Mouse (Mus musculus) forebrain, embryonic 14.5 days (tissue): ENCODE data around the gene F2rl1. TPM values are rescaled to one million over a fixed set of nuclear protein-coding genes. Genes with fewer than 3 reads are reported as not detected.

ENCODE experiments used
- ATAC-seq: fragments of 200-750 bp; cut with Nextera tagmentation; 2 replicates; pipeline ENCODE4 v1.8.0; 2017; ENCODE audit warnings: mild to moderate bottlenecking, moderate library complexity
- DNase-seq: peaks from one replicate; pipeline ENCODE4 v3.0.0-alpha.2; 2015; ENCODE audit warnings: low spot score
- H3K27ac ChIP-seq: fragments of 300-500 bp; sonication (generic); 2 replicates; pipeline ENCODE4 v1.5.1; 2014; ENCODE audit warnings: low read depth, mild to moderate bottlenecking, control low read depth, low read length, moderate library complexity
- H3K27me3 ChIP-seq: fragments of 300-500 bp; sonication (generic); replicated peaks from 2 replicates; pipeline ENCODE4 v1.6.1; 2014; ENCODE audit warnings: low read length, control low read depth, mixed read lengths; ENCODE audit not compliant: control insufficient read depth, insufficient read depth
- H3K36me3 ChIP-seq: fragments of 300-500 bp; sonication (generic); 2 replicates; pipeline ENCODE4 v1.6.1; 2014; ENCODE audit warnings: low read length, control low read depth; ENCODE audit not compliant: control insufficient read depth, insufficient read depth
- H3K4me1 ChIP-seq: fragments of 300-500 bp; sonication (generic); 2 replicates; pipeline ENCODE4 v1.6.1; 2014; ENCODE audit warnings: antibody characterized with exemption, low read length, control low read depth; ENCODE audit not compliant: control insufficient read depth, insufficient read depth
- H3K4me2 ChIP-seq: fragments of 300-500 bp; sonication (generic); 2 replicates; pipeline ENCODE4 v1.6.1; 2014; ENCODE audit warnings: mild to moderate bottlenecking, control low read depth, low read length
- H3K4me3 ChIP-seq: fragments of 300-500 bp; sonication (generic); 2 replicates; pipeline ENCODE4 v1.5.1; 2014; ENCODE audit warnings: low read depth, low read length, control low read depth
- H3K9ac ChIP-seq: fragments of 300-500 bp; sonication (generic); 2 replicates; pipeline ENCODE4 v1.6.1; 2014; ENCODE audit warnings: mild to moderate bottlenecking, low read length, control low read depth, moderate library complexity
- H3K9me3 ChIP-seq: fragments of 300-500 bp; sonication (generic); replicated peaks from 2 replicates; pipeline ENCODE4 v1.6.1; 2016; ENCODE audit warnings: low read length, control low read depth, mixed read lengths; ENCODE audit not compliant: control insufficient read depth
- WGBS: fragments of 180-500 bp; shearing (Covaris S2); extraction: QIAGEN DNeasy Blood & Tissue Kit; methylation state at CpG from one replicate; pipeline ENCODE4 v1.1.7; 2014; 5-methylcytosine and 5-hydroxymethylcytosine counted together
- polyA plus RNA-seq: library from polyadenylated mRNA; unstranded; fragments of >200 nt; fragmentation: Nextera tagmentation; extraction: Ambion mirVana; gene quantifications from 2 replicates; pipeline ENCODE4 v1.2.1, GENCODE M21; 2014

Gene F2rl1
- polyA plus RNA-seq, 1 experiment from 2014 or later: 0.17 TPM

DNA sequence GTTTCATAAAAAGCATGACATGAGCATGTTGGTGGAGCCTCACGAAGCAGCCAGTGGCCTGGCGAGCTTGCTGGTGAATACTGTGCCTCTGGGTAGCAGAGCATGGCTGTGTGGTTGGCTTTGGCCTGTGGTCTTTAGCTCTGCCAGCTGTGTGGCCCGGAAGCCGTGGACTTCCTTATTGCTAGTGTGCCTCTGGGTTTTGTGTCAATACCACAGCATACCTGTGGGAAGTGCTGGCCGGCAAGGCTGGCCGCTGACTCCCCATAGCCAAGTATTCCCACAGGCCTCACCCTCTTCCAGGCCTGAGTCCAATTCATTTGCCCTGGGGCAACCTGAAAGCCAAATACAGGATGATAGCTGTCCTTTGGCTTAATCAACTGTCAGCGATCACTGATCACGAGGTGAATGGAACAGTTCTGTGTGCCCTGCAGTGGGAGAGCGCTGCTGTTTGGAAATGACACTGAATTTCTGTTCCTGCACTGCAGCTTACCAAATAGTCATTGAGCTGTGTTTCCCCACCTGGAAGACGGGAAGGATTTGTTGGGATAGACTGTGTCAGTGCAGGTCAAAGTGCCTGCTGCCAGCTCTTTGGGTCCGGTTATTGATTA lies 29.0 kb upstream of the F2rl1 start:
- H3K4me1 ChIP-seq: peaks cover 5% of the 10 kb centered on the region
- no peaks in the 10 kb centered on the region for H3K9me3 ChIP-seq
- H3K36me3 ChIP-seq: no peaks in the 10 kb centered on the region
- 91% methylated on average over 11 of the region's 11 CpGs for WGBS
- H3K9ac ChIP-seq: no peak overlapping the region
- DNase-seq (no peak), ATAC-seq (no peak)
- no peak overlapping the region for H3K4me3 ChIP-seq
- H3K27ac ChIP-seq: no peak overlapping the region
- H3K27me3 ChIP-seq: no peaks in the 10 kb centered on the region
- no peak overlapping the region for H3K4me2 ChIP-seq

- no peak overlapping the region for H3K9ac ChIP-seq
- H3K4me3 ChIP-seq: no peak overlapping the region
- H3K27ac ChIP-seq: no peak overlapping the region
- WGBS: 88% methylated on average over 2 of the region's 2 CpGs
- peaks cover 15% of the 10 kb centered on the region for H3K4me1 ChIP-seq
- no peak overlapping the region for H3K4me2 ChIP-seq
- no peaks in the 10 kb centered on the region for H3K27me3 ChIP-seq
- ATAC-seq (no peak), DNase-seq (no peak)
- H3K36me3 ChIP-seq: no peaks in the 10 kb centered on the region
- no peaks in the 10 kb centered on the region for H3K9me3 ChIP-seq
Measured at GRCm38 (mm10) chr13:95550636-95551370, 25.8 kb upstream of the F2rl1 start.

DNA sequence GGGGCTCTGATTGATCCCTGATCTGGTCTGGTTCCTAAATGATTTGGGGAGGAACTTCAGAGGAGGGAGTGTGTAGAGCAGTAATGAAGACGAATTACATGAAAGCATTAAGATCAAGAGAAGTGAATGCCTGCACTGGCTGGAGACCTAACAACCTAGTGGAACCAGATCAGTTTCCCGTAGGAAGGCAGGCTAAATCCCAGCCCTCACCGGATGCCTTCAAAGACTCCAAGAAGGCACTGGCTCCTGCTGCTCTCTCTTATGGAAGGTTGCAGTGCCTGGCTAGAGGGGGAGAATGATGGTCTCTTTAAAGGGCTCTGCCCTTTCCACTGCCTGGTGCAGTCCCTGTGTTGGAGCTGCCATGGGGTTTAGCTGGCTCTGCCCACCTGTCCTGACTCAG lies 24.4 kb upstream of the F2rl1 start:
- H3K9ac ChIP-seq: no peak overlapping the region
- 7% methylated on average over 3 of the region's 3 CpGs for WGBS
- no peaks in the 10 kb centered on the region for H3K27me3 ChIP-seq
- H3K4me1 ChIP-seq: peaks cover 15% of the 10 kb centered on the region
- H3K4me3 ChIP-seq: no peak overlapping the region
- ATAC-seq (no peak), DNase-seq (no peak)
- H3K9me3 ChIP-seq: no peaks in the 10 kb centered on the region
- H3K4me2 ChIP-seq: peak overlapping the region; percentile 31; the same call in 1 of the 2 replicates
- H3K36me3 ChIP-seq: no peaks in the 10 kb centered on the region
- H3K27ac ChIP-seq: no peak overlapping the region

- peak; percentile 29; the same call in 1 of the 2 replicates for ATAC-seq
Measured at GRCm38 (mm10) chr13:95548856-95549255, 23.8 kb upstream of the F2rl1 start.

DNA sequence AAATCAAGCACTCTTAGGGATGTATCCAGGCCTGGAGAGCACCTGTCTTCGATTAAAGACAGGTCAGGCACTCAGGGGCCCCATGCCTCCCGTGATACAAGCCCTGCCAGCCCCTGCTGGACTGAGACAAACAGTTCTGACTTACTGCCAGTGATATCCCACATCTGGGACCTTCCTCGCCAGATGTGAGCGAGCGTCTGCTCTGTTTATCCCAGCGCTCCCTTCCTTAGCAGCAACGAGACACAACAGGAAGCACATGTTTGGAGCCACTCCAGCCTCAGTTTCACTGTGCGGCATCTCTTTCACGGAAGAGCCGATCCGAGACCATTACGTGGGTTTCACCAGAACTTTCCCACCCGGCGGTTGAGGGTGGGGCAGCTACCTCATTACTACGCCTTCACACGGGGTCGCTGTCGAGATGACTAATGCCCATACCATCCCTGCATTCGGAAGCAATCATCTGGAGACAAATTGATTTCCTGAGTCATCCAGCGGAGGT lies 23.3 kb upstream of the F2rl1 start:
- peaks cover 15% of the 10 kb centered on the region for H3K4me1 ChIP-seq
- no peak overlapping the region for H3K4me3 ChIP-seq
- ATAC-seq: 0 out of 2 replicates have a peak, but pooled peaks have one; percentile 45
- no peaks in the 10 kb centered on the region for H3K27me3 ChIP-seq
- no peaks in the 10 kb centered on the region for H3K9me3 ChIP-seq
- no peak overlapping the region for H3K27ac ChIP-seq
- WGBS: 31% methylated on average over 20 of the region's 20 CpGs
- H3K36me3 ChIP-seq: no peaks in the 10 kb centered on the region
- no peak overlapping the region; the same call in 1 of the 2 replicates for H3K9ac ChIP-seq
- peak overlapping the region; percentile 31 for H3K4me2 ChIP-seq
- no peak for DNase-seq

More at GRCm38 (mm10) chr13:95548856-95549255, 23.8 kb upstream of the F2rl1 start:
- no peak overlapping the region for H3K4me3 ChIP-seq
- H3K27ac ChIP-seq: no peak overlapping the region
- H3K36me3 ChIP-seq: no peaks in the 10 kb centered on the region
- peak overlapping the region; percentile 31 for H3K4me2 ChIP-seq
- no peaks in the 10 kb centered on the region for H3K9me3 ChIP-seq
- peaks cover 15% of the 10 kb centered on the region for H3K4me1 ChIP-seq
- DNase-seq: peak; percentile 49
- no peaks in the 10 kb centered on the region for H3K27me3 ChIP-seq
- WGBS: 3% methylated on average over 6 of the region's 6 CpGs
- H3K9ac ChIP-seq: no peak overlapping the region

DNA sequence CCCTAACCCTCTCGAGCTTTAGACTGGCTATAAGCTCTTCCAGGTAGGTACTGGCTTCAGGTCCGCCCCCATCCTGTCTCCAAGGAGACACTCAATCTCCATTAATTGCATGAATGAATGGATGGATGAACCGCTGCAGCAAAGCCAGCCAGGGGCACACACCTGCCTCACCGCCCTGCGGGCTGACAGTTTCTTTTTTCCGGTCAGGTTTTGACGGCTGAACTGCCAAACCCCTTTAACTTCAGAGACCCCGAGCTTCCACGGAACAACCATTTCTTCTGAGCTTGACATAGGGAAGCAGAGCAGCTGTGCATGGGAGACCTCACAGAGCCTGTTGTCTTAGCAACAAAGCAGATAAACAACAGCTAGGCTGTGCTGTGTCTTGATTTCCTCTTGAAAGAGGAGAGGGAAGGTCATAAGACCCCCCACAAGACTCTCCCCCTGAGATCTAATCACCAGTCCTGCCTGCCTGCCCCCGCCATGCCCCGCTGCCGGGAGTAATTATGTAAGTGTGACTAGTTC lies 22.1 kb upstream of the F2rl1 start:
- Histone ChIP-seq H3K36me3 (no peaks in the 10 kb centered on the region), H3K4me1 (peaks cover 15% of the 10 kb centered on the region), H3K27me3 (no peaks in the 10 kb centered on the region), H3K9ac (no peak overlapping the region), H3K9me3 (no peaks in the 10 kb centered on the region), H3K4me2 (no peak overlapping the region), H3K27ac (no peak overlapping the region), H3K4me3 (no peak overlapping the region)
- ATAC-seq (peak; percentile 54; the same call in 1 of the 2 replicates), DNase-seq (peak; percentile 39)
- 53% methylated on average over 12 of the region's 12 CpGs for WGBS

- WGBS: 70% methylated on average over 6 of the region's 6 CpGs
Measured at GRCm38 (mm10) chr13:95546251-95546650, 21.2 kb upstream of the F2rl1 start.

DNA sequence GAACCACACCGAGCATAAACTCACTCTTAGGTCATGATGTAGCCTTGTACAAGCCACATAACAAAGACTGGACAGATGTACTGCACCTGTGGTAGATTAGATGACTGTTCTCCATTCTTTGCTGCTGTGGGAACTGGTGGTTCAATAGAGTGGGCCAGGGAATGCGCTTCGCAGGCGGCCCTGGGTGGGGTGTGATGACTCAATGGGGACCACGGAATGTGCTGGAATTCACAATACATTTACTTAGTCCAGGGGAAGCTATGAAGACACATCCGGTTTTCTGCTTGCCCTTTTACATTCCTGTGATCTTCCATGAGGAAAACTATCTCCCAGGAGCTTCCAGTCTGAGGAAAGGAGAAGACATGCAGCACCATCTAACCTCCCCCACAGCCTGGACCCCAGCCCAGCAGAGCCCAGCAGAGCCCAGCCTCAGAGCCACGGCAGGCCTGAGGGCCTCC lies 20.7 kb upstream of the F2rl1 start:
- ATAC-seq: no peak
- Histone ChIP-seq H3K4me3 (no peak overlapping the region), H3K9ac (no peak overlapping the region), H3K9me3 (no peaks in the 10 kb centered on the region), H3K27me3 (no peaks in the 10 kb centered on the region), H3K27ac (no peak overlapping the region), H3K36me3 (no peaks in the 10 kb centered on the region), H3K4me2 (no peak overlapping the region), H3K4me1 (peaks cover 15% of the 10 kb centered on the region)
- no peak for DNase-seq
- WGBS: 92% methylated on average over 7 of the region's 7 CpGs

More at GRCm38 (mm10) chr13:95546251-95546650, 21.2 kb upstream of the F2rl1 start:
- no peak overlapping the region for H3K4me2 ChIP-seq
- ATAC-seq: no peak
- H3K4me1 ChIP-seq: peaks cover 15% of the 10 kb centered on the region
- H3K27me3 ChIP-seq: no peaks in the 10 kb centered on the region
- no peaks in the 10 kb centered on the region for H3K36me3 ChIP-seq
- no peak overlapping the region for H3K27ac ChIP-seq
- H3K9me3 ChIP-seq: no peaks in the 10 kb centered on the region
- no peak for DNase-seq
- no peak overlapping the region for H3K9ac ChIP-seq
- no peak overlapping the region for H3K4me3 ChIP-seq
